Mouse (Mus musculus): ENCODE results near the gene Calr4.

The Calr4 gene

GRCm38 (mm10) chr4:109279689-109280458 lies 45.6 kb downstream of the Calr4 start, which contains the start of gene Eps15:
Eps15 (plus strand) TSS chr4:109280268.
- peak; percentile 92 for DNase-seq (ENCODE audit: low read depth)

GRCm38 (mm10) chr4:109280459-109281160 lies 46.3 kb downstream of the Calr4 start:
- no peak for DNase-seq (ENCODE audit: low read depth)

GRCm38 (mm10) chr4:109281161-109281560 lies 46.9 kb downstream of the Calr4 start:
- no peak for DNase-seq (ENCODE audit: low read depth)

- DNase-seq (ENCODE audit: low read depth), result no peak
Measured at GRCm38 (mm10) chr4:109281946-109282345, 47.7 kb downstream of the Calr4 start.

GRCm38 (mm10) chr4:109294629-109295028 lies 60.3 kb downstream of the Calr4 start:
- DNase-seq (ENCODE audit: low read depth), result no peak

- DNase-seq (ENCODE audit: low read depth), result no peak
Measured at GRCm38 (mm10) chr4:109296510-109296909, 62.2 kb downstream of the Calr4 start.

GRCm38 (mm10) chr4:109299136-109299535 lies 64.9 kb downstream of the Calr4 start:
- DNase-seq (ENCODE audit: low read depth), result no peak
